Mouse (Mus musculus): ENCODE results near the gene Arl15.

The Arl15 gene

DNA sequence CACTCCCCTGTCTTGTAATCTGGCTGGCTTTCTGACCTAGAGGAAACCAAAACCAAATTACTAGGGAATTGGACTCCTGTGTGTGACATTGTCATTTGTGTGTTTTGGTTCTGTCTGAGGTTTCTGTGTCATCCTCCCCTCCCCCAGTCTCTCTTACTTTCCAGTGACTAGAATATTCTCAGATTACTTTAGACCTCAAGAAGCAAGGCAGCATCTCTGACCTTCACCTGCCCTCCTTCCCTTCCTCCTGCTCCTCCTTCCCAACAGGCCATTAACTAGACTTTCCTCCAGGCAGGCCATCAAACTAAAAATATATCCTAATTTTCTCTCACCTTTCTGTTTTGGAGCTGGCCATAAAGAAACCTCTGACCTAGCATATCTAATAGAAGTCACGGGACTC lies 50.9 kb downstream of the Arl15 start:
- DNase-seq (ENCODE audit: low spot score): no peak

DNA sequence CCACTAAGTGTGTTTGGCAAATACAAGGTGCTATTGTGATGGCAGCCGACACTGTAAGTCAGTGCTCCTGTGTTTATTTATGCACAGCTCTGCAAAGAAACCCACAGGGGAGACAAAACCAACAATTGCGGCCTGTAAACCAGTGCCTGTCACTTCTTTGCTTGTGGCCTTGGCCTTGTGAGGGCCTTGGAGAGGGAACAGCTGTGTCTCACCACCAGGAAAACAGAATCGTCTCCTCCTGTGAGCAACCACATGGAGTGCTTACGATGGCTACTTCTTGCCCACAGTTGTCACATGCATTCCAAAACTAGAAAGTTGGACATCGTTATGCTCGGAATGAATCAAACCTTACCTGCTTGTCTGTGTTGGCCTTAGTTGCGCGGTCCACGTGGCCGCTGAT lies 52.1 kb downstream of the Arl15 start:
- no peak for DNase-seq (ENCODE audit: low spot score)

DNA sequence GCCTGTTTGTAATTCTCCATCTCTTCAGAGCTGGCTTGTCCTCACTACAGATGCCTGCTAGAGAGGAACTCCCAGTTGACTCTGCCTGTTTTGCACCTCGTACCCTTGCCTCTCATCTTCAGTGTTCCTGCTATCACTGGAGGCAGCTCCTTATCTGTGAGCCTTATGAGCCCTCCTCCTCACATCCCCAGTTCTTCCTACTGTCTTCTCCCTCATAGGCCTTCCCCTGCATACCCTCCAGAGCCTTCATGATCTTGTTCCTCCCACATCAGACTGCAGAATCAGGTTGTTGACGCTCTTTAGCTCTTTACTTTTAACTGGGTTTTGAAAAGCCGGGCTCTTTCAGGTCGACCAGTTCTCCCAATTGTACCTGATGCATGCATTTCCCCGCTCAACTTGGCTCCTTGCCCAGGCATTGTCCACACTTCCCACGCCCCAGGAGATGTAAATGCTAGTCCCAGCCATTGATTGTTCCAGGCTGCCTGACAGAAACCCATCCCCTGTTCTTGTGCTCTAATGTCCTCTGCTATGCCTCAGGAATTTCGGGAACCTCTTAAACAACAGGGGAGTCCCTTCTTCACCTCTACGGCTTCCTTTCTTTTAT lies 56.2 kb downstream of the Arl15 start:
- peak; percentile 41 for DNase-seq (ENCODE audit: low spot score)

DNA sequence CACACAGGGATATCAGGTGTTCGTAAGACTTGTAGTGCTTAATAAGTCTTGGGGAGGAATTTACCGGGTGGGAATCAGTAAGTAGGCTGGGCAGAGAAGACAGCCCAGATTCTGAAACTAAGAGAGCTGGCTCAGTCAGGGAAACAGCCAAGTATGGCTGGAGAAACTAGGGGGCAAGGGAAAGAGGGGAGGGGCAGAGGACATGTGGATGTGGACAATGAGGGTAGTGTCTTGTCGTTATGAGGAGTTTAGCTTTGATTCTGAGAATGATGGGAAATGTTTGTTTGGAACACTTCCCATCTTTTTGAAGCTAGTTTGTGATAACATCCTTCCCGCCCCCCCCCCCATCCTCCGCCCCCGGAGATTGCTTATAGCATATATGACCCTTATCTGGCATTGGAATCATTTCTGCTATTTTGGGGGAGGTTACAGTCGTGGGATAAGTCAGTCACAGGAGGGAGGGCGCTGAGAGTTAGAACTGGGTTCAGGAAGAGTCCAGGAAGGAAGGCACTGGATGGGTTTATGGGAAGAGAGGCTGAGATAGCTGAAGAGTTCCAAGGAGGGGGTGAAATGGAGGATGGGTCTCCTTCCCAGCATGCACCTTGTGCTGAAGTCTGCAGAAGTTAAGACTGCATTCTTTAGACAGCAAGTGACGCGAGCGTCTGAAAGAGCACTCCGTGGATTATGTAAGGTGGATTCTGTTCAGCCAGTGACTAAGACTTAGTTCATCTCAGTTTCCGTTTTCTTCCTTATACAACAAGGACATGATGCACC lies 57.5 kb downstream of the Arl15 start:
- no peak for DNase-seq (ENCODE audit: low spot score)

GRCm38 (mm10) chr13:113852376-113852666 lies 58.0 kb downstream of the Arl15 start:
- DNase-seq (ENCODE audit: low spot score): no peak

- no peak for DNase-seq (ENCODE audit: low spot score)
Measured at GRCm38 (mm10) chr13:113854146-113854545, 59.8 kb downstream of the Arl15 start.

- DNase-seq (ENCODE audit: low spot score): no peak
Measured at GRCm38 (mm10) chr13:113854551-113855312, 60.4 kb downstream of the Arl15 start.

- no peak for DNase-seq (ENCODE audit: low spot score)
Measured at GRCm38 (mm10) chr13:113856946-113857345, 62.6 kb downstream of the Arl15 start.

DNA sequence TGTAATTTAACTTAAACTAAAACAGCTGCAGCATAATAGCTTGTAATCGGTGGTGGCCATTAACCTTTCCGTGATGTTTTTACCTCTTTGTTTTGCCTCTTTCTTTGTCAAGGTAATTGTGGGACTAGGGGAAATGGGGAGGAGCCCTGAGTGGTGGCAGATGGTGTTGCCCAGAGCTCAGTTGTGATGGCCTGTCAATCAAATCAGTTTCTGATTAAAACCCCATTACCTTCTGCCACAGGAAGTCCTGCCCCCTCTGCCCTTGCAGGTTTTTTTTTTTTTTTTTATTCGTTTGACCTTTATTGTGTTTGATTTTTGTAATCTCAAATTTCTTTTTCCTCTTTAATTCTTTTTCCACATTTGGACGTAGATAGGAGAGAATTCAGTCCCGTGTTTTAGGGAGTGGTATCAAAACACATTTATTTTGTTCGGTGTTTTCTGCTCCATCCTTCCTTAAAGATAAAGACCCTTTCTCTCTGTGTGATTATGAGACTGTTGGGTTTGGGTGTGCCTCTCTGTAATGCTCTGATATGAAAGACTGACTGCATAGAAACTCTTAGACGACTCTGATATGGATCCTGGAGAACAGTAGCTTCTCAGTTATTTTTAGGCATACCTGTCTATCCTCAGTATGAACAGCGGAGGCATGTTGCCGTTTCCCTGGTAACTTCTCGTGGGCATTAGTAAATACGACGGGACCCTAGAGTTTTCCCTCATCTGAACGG lies 64.5 kb downstream of the Arl15 start:
- DNase-seq (ENCODE audit: low spot score): no peak

- no peak for DNase-seq (ENCODE audit: low spot score)
Measured at GRCm38 (mm10) chr13:113859392-113859776, 65.1 kb downstream of the Arl15 start.

DNA sequence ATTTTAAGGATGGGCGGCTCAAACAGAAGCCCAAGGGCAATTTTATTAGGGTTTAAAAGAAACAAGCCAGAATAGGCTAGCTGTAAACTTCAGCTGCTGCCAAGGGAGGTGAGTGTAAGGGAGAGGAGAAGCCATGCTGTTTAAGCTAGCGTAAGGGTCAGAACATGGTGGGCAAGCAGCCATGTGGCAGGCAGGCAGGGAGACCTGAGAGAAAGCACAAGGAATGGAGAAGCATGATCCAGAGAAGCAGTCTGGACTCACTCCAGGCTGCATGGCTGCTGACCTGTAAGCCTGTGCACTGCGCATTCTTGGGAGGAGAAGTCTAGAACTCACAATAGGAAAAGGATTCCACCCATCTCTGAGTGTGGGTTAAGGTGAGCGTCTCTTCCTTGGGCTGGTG lies 66.5 kb downstream of the Arl15 start:
- no peak for DNase-seq (ENCODE audit: low spot score)

DNA sequence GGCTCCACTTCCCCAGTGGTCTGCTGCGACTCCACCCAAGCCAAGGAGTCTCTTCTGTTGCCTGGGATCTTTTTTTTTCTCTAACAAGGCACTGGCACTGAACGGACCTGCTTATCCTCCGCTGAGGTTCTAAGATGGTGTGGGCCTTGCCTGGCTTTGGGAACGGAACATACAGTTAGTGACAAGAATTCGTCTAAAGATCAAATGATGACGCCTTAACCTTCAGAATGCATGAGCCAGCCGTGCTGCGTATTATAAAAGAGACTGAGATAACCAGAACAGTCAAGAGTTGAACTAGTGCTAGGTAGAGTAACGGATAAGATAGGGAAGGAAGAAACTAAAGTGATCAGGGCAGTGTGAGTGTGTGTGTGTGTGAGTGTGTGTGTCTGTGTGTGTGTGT lies 66.9 kb downstream of the Arl15 start:
- no peak for DNase-seq (ENCODE audit: low spot score)

DNA sequence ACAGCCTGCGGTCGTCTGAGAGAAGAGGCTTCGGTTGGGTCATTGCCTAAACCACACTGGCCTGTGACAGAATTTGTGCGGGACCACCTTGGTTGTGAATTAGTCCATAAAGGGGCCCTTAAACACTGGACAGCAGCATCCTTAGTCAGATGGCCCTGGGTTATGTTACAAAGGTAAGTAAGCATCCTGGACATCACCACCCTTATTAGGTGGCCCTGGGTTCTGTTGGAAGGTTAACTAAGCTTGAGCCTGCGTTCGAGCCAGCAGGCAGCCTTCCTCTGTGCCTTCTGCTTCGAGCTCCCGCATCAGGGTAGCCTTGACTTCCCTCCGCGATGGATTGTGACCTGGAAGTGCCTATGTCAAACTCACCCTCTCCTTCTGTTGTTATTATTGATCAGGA lies 68.6 kb downstream of the Arl15 start:
- no peak for DNase-seq (ENCODE audit: low spot score)

- no peak for DNase-seq (ENCODE audit: low spot score)
Measured at GRCm38 (mm10) chr13:113863688-113864087, 69.4 kb downstream of the Arl15 start.

DNA sequence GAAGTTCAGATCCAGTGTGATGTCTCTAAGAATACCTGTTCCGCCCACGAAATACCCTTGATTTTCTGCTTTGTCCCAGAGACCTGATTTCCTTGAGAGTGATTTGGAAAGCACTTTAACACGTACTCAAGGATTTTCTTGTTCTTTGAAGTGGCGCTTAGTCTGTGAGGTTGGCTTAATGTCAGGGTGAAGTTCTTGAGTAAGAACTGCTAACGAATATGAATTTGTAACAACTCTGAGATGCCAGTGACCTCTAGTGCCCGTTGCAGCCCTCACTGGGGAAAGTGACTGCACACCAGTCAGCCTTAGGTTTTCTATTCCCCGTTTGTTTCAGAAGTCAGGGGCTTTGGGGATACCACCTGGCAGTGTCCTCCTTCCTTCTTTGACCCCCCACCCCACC lies 70.0 kb downstream of the Arl15 start:
- DNase-seq (ENCODE audit: low spot score): no peak

DNA sequence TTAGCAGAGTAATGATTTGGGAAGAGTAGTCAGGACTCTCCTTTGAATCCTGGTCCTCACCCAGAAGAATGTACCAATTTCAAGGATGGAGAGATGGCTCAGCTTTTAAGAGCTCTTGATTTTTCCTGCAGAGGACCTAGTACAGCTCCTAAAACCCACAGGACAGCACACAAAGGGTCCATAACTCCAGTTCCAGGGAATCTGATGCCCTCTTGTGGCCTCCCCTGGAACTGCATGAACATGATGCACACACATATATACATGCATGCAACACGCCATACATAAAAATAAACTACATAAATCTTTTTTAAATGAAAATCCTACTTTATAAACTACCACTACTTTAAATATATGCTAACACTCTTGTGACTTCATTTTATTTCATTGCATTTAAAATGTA lies 70.6 kb downstream of the Arl15 start:
- DNase-seq (ENCODE audit: low spot score): peak; percentile 66

- DNase-seq (ENCODE audit: low spot score): no peak
Measured at GRCm38 (mm10) chr13:113865378-113865777, 71.1 kb downstream of the Arl15 start.

DNA sequence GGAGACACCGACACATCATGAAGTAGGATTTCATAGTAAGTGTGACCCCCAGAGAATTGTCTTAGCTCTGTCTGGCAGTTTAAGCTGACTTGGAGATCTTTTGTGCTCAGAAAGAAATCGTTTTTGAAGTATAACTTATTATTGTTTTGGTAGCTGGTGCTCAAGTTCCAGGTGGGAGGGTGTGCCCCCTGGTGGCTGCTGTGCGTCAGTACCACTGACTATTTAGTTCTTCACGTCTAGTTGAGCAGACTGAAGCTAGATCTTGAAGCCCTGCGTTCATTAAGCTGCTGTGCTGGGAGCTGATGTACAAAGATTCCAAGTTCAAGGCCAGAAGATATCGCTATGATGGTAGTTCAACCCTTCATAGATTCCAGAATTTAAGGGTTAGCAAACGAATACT lies 71.5 kb downstream of the Arl15 start:
- DNase-seq (ENCODE audit: low spot score): peak; percentile 57

DNA sequence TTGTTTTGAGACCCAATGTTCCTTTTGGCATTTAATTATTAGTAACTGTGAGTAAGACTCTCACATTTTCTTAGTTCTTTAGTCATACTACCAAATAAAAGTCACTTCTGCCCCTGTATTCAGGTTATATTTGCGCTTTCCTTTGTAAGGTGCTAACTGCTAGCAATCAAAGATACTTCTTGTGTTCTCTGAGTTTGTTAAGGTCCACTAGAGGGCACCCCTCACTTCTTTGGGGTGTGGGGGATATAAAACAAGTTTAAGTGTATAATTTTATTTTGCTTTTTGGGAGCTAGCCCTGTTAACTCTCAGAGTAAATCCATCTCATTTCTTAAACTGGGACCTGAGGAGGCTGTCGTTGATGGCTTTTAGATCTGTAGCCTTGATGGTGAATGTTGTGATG lies 73.4 kb downstream of the Arl15 start:
- DNase-seq (ENCODE audit: low spot score): no peak

DNA sequence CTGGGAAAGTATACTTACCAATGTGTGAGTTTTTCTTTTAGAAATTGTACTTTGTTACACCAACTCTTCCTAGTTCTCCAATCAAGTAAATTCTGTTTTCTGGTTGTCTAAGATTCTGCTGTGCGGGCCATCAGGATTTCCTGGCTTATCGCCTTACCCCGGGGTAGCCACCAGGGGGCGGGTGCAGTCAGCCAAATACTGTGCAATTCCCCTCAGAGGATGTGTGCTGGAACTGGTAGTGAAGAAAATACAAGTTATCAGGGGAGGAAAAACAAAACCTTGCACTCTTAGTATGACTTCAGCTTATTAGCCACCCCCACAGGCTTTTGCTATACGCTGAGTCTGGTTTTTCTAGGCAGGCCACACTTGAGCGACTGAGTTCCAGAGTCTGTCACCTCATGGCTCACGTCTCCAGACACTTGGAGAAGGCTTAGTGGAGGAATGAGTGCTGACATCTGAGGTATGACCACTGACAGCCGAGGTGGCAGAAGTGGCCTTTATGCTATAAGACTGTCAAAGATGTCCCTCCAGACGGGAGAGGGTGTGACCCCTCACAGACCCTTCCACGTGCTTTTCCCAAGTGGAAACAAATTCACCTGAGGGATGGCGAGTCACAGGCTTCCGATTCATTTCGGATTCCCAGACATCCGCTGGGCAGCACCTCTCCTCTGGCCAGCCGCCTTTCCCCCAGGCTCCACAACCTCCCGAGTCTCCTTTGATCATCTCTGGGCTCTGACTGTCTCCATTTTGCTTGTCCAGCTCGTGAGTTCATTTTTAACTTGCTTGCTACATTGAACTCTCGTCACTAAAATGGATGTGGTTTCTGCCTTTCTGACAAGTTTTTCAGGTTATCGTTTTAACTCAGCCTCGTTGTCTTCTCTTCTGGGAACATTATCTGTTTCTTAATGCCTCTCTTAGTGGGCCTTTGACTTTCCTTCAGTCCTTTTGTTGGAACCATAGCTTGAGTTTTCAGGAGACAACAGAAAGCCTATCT lies 75.2 kb downstream of the Arl15 start:
- DNase-seq (ENCODE audit: low spot score): peak; percentile 57

DNA sequence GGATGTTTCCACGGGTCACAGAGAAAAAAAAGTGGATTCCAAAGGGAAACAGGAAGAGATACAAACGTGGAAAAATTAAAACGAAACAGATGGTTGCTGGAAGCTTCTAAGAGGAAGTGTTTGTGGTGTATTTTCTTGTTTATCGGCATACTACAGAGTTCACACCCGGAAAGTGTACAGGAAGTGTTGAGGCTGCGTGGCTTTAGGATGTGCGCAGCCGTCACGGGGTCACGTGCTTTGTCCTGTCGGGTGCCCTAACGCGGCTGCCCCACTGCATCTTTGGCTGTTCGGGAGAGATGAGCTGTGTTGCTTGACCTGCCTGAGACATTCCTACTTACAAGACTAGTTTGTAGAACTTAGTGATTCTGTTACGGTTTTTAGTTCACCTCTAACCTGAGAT lies 76.1 kb downstream of the Arl15 start:
- no peak for DNase-seq (ENCODE audit: low spot score)

DNA sequence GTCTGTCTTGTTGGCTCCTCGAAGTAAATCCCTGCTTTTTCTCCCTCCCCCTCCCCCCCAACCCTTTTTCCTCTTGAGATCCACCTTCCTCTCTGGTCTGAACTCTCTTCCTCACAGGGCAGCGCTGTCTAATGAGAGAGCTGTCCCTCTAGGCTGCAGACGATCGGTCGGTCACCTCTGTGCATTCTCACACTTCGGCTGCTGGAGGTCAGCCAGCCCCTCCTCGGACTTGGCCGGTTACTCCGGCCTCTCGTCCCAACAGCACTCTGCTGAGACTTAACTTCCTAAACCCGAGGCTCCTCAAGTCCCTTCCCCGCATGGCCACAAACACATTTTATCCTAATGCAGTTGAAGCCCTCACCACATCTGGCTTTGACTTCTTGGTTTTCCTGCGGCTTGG lies 77.5 kb downstream of the Arl15 start:
- DNase-seq (ENCODE audit: low spot score): peak; percentile 46

All from urinary bladder, postnatal 14 days (tissue).